Mouse (Mus musculus): Measurements from ENCODE around the gene Wars. TPM values are rescaled to one million over a fixed set of nuclear protein-coding genes. Genes with fewer than 3 reads are reported as not detected.

The Wars gene
- 79.9 and 82.8 TPM in 2 replicates for polyA plus RNA-seq (2015; fragmentation: Nextera tagmentation; extraction: Ambion mirVana)

DNA sequence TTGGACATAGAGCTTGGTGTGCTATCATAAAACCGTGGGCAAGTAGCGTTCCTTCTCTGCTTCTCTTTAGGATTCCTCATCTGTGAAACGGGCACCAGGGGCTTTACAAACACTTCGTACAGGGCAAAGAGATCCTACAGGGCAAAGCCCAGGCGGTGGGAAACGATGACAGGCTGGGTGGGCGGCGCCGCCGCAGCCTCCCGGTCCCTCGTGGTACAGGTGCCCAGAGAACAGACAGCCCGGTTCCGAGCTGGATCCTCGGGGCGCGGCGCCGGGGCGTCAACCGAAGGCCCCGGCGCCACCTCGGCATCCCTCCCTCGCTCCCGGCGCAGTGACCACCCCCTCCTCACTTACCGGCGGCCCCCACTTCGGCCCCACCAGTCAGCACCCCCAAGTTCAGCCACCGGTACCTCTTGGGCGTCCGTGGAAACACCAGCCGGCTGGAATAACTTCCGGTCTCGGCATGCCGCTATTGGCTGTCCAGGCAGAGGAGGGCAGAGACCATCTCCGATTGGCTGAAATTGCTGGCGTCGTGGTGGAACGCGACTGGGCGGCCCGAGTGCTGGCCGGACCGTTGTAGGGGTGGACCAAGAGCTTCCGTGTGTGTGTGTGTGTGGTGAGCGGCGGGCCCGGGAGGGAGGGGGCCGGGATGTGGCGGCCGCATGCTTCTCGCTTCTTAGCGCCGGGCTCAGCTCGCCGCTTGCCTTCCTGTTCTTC, at the start of gene Wars:
Gene Wars, minus strand, starts transcription at position 460 of the 717 bp plus-strand sequence.
- under 1% methylated on average over 50 of the region's 58 CpGs for WGBS
- no peak within 1 kb of the TSS for H3K27ac ChIP-seq (ENCODE audit: low read length)
- H3K36me3 ChIP-seq (ENCODE audit: control insufficient read depth, insufficient read depth, low read length) = no peaks in the 10 kb centered on the region; the same call in 1 of the 2 replicates
- peak; percentile 100 for ATAC-seq
- H3K4me1 ChIP-seq (ENCODE audit: control insufficient read depth, insufficient read depth, low read length) = peaks cover 11% of the 10 kb centered on the region; the same call in 1 of the 2 replicates
- no peaks in the 10 kb centered on the region for H3K9me3 ChIP-seq (ENCODE audit: control insufficient read depth, low read length)
- H3K4me3 ChIP-seq (ENCODE audit: low read length) = peak within 1 kb of the TSS; percentile 86
- peak within 1 kb of the TSS; percentile 85 for H3K9ac ChIP-seq (ENCODE audit: low read depth, low read length)
- peak within 1 kb of the TSS; percentile 93 for H3K4me2 ChIP-seq (ENCODE audit: low read depth, low read length)
- no peaks in the 10 kb centered on the region for H3K27me3 ChIP-seq (replicated peaks; ENCODE audit: control insufficient read depth, insufficient read depth, low read length)

DNA sequence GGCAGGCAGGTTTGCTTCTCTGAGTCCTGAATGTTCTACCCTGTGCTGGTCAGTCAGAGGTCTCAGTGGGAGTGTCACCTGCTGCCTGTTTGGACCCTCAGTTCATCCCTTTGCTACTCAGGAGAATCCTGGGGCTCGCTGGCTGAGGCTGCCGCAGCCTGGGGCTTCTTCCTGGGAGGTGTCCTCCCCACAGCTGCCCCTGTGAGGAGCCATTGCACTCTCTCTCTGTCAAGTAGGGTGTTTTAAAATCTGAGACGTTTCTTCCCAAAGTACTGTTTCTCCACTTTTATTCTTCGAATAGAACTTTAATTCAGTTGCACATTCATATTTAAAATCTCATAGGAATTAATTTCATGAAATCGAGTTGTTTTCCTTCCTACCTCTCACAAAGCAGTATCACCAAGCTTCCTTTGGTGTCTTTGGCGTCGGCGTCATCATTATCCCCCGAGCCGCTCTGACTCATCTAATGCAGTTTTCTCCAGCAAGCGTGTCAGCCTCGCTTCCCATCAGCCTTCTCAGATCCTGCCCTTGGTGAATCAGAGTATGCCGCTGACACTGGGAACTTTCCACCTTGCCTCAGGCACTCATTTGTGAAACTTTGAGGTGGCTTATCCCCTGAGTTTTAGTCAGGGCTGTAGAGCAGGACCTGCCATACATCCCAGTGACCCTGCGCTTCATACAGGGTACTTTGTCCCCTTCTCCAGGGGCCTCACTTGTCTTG, 48.4 kb upstream of the Wars start:
- H3K4me2 ChIP-seq (ENCODE audit: low read depth, low read length) = no peak overlapping the region
- no peak for ATAC-seq
- H3K4me3 ChIP-seq (ENCODE audit: low read length) = no peak overlapping the region
- H3K4me1 ChIP-seq (ENCODE audit: control insufficient read depth, insufficient read depth, low read length) = no peaks in the 10 kb centered on the region
- no peak overlapping the region for H3K9ac ChIP-seq (ENCODE audit: low read depth, low read length)
- no peak overlapping the region for H3K27ac ChIP-seq (ENCODE audit: low read length)
- no peaks in the 10 kb centered on the region for H3K9me3 ChIP-seq (ENCODE audit: control insufficient read depth, low read length)
- no peaks in the 10 kb centered on the region for H3K27me3 ChIP-seq (replicated peaks; ENCODE audit: control insufficient read depth, insufficient read depth, low read length)
- H3K36me3 ChIP-seq (ENCODE audit: control insufficient read depth, insufficient read depth, low read length) = no peaks in the 10 kb centered on the region
- WGBS = 85% methylated on average over 14 of the region's 14 CpGs

DNA sequence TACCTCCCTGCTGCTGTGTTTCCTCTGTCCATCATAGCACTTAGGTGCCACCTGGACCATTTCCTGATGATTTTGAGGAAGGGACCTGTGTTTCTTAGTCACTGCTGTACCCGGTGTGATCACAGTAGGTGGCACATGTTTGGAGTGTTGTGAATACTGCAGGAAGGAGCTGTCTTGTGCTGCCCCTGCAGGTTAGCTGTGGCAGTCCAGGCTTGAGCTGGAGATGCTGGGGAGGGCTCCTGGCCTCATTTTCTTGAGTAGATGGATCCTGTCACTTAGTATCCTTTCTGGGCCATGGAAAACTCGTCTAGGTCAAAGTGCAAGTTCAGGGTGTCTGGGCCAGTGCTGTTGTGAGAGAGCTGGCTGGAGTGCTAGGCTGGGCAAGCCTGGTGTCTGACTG, 47.3 kb upstream of the Wars start:
- Histone ChIP-seq H3K27me3 (replicated peaks; ENCODE audit: control insufficient read depth, insufficient read depth, low read length) (no peaks in the 10 kb centered on the region), H3K36me3 (ENCODE audit: control insufficient read depth, insufficient read depth, low read length) (no peaks in the 10 kb centered on the region), H3K9ac (ENCODE audit: low read depth, low read length) (no peak overlapping the region), H3K4me2 (ENCODE audit: low read depth, low read length) (no peak overlapping the region), H3K27ac (ENCODE audit: low read length) (no peak overlapping the region), H3K4me3 (ENCODE audit: low read length) (no peak overlapping the region), H3K4me1 (ENCODE audit: control insufficient read depth, insufficient read depth, low read length) (no peaks in the 10 kb centered on the region; the same call in 1 of the 2 replicates), H3K9me3 (ENCODE audit: control insufficient read depth, low read length) (no peaks in the 10 kb centered on the region)
- no peak for ATAC-seq
- WGBS = 60% methylated on average over 2 of the region's 2 CpGs

DNA sequence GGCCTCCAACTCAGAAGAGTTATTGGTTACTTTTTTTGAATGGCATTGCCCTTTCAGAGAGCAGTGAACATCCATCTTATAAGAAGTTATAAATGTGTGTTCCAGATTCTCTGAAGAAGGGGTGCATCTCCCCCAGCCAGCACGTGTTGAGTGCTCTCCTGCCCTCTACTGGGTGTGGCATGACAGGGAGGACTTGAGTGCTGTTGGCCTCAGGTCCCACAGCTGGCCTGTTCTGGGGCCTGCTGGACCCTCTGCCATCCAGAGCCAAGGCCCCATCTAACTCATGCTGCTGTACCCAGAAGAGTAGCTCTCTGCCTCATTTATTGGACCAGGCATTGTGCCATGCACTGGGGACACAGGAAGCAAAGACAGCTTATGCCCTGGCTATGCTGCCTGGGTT, 46.3 kb upstream of the Wars start:
- ATAC-seq = no peak
- no peaks in the 10 kb centered on the region for H3K27me3 ChIP-seq (replicated peaks; ENCODE audit: control insufficient read depth, insufficient read depth, low read length)
- no peak overlapping the region for H3K4me2 ChIP-seq (ENCODE audit: low read depth, low read length)
- no peak overlapping the region for H3K9ac ChIP-seq (ENCODE audit: low read depth, low read length)
- no peak overlapping the region for H3K4me3 ChIP-seq (ENCODE audit: low read length)
- H3K4me1 ChIP-seq (ENCODE audit: control insufficient read depth, insufficient read depth, low read length) = no peaks in the 10 kb centered on the region; the same call in 1 of the 2 replicates
- H3K36me3 ChIP-seq (ENCODE audit: control insufficient read depth, insufficient read depth, low read length) = no peaks in the 10 kb centered on the region
- WGBS = 45% methylated on average over 1 of the region's 1 CpGs
- H3K9me3 ChIP-seq (ENCODE audit: control insufficient read depth, low read length) = no peaks in the 10 kb centered on the region
- H3K27ac ChIP-seq (ENCODE audit: low read length) = no peak overlapping the region

DNA sequence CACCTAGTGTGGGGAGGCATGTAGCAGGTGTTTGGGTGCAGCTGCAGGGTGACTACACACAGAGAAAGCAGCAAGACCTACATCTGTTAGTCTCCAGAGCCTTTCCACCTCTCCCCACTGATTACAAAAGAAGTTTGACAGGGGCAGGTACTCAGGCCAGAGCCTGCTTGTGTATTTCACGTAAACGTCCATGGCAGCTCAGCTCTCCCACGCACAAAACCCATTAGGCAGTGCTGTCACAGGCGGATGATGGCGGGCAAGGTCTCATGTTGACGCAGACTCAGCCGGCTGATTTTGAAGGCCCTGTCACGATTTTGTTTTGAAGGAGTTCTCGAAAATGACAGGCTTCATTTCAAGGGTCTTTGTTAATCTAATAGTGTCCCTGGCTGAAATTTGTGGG, 45.3 kb upstream of the Wars start:
- Histone ChIP-seq H3K36me3 (ENCODE audit: control insufficient read depth, insufficient read depth, low read length) (no peaks in the 10 kb centered on the region), H3K4me1 (ENCODE audit: control insufficient read depth, insufficient read depth, low read length) (no peaks in the 10 kb centered on the region; the same call in 1 of the 2 replicates), H3K9me3 (ENCODE audit: control insufficient read depth, low read length) (no peaks in the 10 kb centered on the region), H3K4me2 (ENCODE audit: low read depth, low read length) (no peak overlapping the region), H3K27ac (ENCODE audit: low read length) (no peak overlapping the region), H3K9ac (ENCODE audit: low read depth, low read length) (no peak overlapping the region), H3K27me3 (replicated peaks; ENCODE audit: control insufficient read depth, insufficient read depth, low read length) (no peaks in the 10 kb centered on the region), H3K4me3 (ENCODE audit: low read length) (no peak overlapping the region)
- WGBS = 67% methylated on average over 9 of the region's 9 CpGs
- no peak for ATAC-seq

DNA sequence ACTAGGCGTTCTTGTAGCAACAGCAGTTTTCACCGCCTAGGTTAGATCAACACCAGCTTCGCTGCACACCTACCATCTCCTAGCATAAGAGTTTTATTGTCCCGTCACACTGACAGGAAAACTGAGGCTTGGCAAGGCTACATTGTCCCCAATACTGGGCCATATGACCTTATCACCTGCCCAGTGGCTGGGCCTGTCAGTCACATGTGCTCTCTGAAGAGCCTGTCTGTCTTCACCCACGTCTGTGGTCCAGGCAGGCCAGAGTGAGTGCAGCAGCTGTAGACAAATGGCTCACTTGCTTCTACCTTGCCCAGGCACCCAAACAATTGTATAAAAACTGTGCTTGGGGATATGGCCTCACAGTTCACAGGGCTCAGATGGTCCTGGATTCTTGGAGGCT, 44.9 kb upstream of the Wars start:
- Histone ChIP-seq H3K4me3 (ENCODE audit: low read length) (no peak overlapping the region), H3K36me3 (ENCODE audit: control insufficient read depth, insufficient read depth, low read length) (no peaks in the 10 kb centered on the region), H3K4me2 (ENCODE audit: low read depth, low read length) (no peak overlapping the region), H3K27ac (ENCODE audit: low read length) (no peak overlapping the region), H3K9me3 (ENCODE audit: control insufficient read depth, low read length) (no peaks in the 10 kb centered on the region), H3K27me3 (replicated peaks; ENCODE audit: control insufficient read depth, insufficient read depth, low read length) (no peaks in the 10 kb centered on the region), H3K9ac (ENCODE audit: low read depth, low read length) (no peak overlapping the region), H3K4me1 (ENCODE audit: control insufficient read depth, insufficient read depth, low read length) (no peaks in the 10 kb centered on the region; the same call in 1 of the 2 replicates)
- 84% methylated on average over 5 of the region's 5 CpGs for WGBS
- no peak for ATAC-seq

DNA sequence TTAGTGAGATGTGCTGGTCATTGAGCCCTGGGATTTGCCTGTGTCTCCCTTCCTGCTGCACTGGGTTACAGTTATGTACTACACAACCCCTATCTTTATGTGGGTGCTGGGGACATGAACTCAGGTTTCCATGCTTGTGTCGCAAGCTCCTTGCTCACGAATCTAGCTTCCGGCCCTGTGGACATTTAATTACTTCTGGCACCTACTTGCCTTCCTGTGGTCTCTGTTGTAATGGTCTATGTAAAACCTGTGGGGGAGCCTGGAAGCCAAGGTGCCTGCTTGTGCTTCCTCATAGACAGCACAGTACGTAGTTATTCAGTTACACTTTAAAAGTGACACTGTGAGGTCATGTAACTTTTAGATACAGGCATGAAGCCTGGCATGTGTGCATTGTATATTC, 43.5 kb upstream of the Wars start:
- Histone ChIP-seq H3K36me3 (ENCODE audit: control insufficient read depth, insufficient read depth, low read length) (no peaks in the 10 kb centered on the region), H3K4me1 (ENCODE audit: control insufficient read depth, insufficient read depth, low read length) (no peaks in the 10 kb centered on the region; the same call in 1 of the 2 replicates), H3K27me3 (replicated peaks; ENCODE audit: control insufficient read depth, insufficient read depth, low read length) (no peaks in the 10 kb centered on the region), H3K9ac (ENCODE audit: low read depth, low read length) (no peak overlapping the region), H3K9me3 (ENCODE audit: control insufficient read depth, low read length) (no peaks in the 10 kb centered on the region), H3K4me2 (ENCODE audit: low read depth, low read length) (no peak overlapping the region), H3K27ac (ENCODE audit: low read length) (no peak overlapping the region), H3K4me3 (ENCODE audit: low read length) (no peak overlapping the region)
- 82% methylated on average over 4 of the region's 4 CpGs for WGBS
- ATAC-seq = no peak

DNA sequence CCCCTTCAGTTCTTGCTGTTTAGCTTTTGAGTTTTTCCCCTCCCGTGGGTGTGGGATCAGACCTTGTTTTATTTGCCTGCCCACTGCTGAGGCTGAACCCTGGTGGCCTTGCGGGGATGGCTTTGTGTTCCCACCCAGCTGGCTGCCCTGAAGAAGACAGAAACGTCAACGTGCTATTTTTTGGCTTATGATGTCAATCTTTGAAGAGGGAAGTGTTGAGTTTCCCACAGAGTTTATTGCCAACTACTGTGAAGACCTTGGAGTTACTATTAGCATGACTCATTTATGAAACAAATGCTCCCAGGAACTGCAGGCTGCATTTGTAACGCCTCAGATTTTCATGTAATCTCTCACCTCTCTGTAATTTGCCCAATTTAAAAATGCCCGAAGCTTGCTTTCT, 42.9 kb upstream of the Wars start:
- no peaks in the 10 kb centered on the region for H3K9me3 ChIP-seq (ENCODE audit: control insufficient read depth, low read length)
- no peak for ATAC-seq
- H3K4me3 ChIP-seq (ENCODE audit: low read length) = no peak overlapping the region
- H3K9ac ChIP-seq (ENCODE audit: low read depth, low read length) = no peak overlapping the region
- no peaks in the 10 kb centered on the region; the same call in 1 of the 2 replicates for H3K4me1 ChIP-seq (ENCODE audit: control insufficient read depth, insufficient read depth, low read length)
- no peaks in the 10 kb centered on the region for H3K36me3 ChIP-seq (ENCODE audit: control insufficient read depth, insufficient read depth, low read length)
- no peak overlapping the region for H3K4me2 ChIP-seq (ENCODE audit: low read depth, low read length)
- WGBS = 55% methylated on average over 6 of the region's 6 CpGs
- H3K27me3 ChIP-seq (replicated peaks; ENCODE audit: control insufficient read depth, insufficient read depth, low read length) = no peaks in the 10 kb centered on the region
- no peak overlapping the region for H3K27ac ChIP-seq (ENCODE audit: low read length)

DNA sequence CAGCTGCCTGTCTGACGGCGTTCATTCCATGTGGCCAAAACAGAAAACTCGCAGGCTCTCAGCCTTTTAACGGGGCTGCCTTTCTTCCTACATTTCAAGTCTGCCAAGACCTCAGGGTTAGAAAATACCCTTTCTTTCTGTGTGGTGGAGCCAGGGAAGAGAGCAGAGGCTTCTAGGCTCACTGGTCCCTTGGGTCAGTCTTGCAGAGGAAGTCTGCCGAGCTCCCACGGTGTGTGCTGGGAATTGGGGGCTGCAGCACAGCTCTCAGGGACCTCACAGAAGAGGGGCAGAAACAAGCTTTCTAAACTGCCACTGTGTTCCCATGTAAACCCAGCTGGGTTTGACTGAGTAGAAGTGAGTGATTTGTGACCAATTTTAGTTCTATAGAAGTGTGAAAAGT, 40.3 kb upstream of the Wars start:
- WGBS = 71% methylated on average over 6 of the region's 6 CpGs
- Histone ChIP-seq H3K27ac (ENCODE audit: low read length) (no peak overlapping the region), H3K9ac (ENCODE audit: low read depth, low read length) (no peak overlapping the region), H3K27me3 (replicated peaks; ENCODE audit: control insufficient read depth, insufficient read depth, low read length) (no peaks in the 10 kb centered on the region), H3K4me3 (ENCODE audit: low read length) (no peak overlapping the region), H3K4me2 (ENCODE audit: low read depth, low read length) (no peak overlapping the region), H3K4me1 (ENCODE audit: control insufficient read depth, insufficient read depth, low read length) (no peaks in the 10 kb centered on the region; the same call in 1 of the 2 replicates), H3K9me3 (ENCODE audit: control insufficient read depth, low read length) (no peaks in the 10 kb centered on the region), H3K36me3 (ENCODE audit: control insufficient read depth, insufficient read depth, low read length) (no peaks in the 10 kb centered on the region)
- ATAC-seq = no peak

All from intestine, embryonic 16.5 days (tissue).